Mouse (Mus musculus) 3T3-L1 (cell line): ENCODE data around the gene Rap1b.

Experiments
- DNase-seq: peaks from one replicate; pipeline ENCODE4 v3.0.0-alpha.2; 2015; ENCODE audit warnings: low read depth, low spot score

The Rap1b gene

DNA sequence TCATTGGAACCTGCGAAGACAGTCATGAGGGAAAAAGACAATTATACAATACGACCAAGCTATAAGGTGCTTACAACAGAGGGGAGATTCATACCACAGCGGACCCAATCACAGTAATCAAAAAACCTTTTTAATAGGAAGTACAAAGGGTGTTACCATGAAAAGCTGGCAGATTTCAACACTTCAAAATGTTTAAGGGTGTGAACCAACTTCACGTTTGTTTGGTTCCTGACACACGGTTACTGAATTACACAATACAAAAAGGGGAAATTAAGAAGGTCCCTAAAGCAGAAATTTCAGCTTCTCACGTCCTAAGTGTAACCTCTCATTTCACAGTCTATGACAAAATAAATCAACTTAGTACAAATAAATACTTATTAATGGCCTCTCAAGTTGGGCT is 27.2 kb downstream of the Rap1b start:
- DNase-seq, result no peak

DNA sequence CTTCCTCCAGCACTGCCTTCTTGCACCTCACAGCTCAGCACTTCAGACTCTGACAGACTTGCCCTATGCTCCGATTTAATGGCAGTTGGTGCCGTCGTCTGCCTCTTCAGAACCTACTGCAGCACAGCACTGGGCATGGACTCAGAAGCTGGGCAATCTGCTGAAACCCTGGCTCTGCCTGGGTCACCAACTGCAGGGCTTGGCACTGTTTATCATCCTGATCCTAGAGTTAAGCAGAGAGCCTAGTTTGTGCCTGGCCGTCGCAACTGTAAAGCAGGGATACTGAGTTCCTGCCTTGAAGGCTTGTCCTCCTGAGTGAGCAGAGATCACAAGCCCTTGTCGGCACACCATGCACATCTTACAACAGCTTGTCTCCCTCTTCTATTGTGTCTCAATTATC is 29.1 kb downstream of the Rap1b start:
- DNase-seq, result no peak

DNA sequence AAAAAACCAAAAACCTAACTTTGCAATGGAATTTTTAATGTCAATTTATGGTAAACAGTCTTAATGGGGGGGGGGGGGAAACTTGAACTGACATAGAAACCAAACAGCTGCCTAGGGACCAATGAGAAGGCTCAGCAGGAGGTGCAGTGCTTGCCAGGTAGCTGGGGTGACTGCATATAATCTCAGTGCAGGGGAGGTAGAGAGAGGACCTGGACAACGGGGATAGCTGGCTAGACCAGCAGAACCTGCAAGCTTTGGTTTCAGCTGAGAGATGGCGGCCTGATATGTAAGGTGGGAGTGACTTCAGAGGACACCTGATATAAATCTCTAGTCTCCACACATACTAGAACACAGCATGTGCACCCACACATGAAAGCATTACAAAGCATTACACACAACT is 33.3 kb downstream of the Rap1b start:
- no peak for DNase-seq

DNA sequence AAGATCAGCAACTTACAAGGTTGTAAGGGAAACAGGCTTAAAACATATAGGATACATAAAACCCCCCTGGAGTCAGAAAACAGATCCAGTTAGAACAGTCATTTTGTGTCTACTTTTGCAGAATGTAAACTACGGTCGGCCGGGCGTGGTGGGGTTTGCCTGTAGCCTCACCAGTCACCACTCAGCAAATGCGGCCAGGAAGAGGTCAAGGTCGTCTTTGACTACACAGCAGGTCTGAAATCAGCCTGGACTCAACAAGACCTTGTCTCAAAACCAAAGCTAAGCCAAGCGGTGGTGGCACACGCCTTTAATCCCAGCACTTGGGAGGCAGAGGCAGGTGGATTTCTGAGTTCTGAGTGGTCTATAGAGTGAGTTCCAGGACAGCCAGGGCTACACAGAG is 34.3 kb downstream of the Rap1b start:
- no peak for DNase-seq

DNA sequence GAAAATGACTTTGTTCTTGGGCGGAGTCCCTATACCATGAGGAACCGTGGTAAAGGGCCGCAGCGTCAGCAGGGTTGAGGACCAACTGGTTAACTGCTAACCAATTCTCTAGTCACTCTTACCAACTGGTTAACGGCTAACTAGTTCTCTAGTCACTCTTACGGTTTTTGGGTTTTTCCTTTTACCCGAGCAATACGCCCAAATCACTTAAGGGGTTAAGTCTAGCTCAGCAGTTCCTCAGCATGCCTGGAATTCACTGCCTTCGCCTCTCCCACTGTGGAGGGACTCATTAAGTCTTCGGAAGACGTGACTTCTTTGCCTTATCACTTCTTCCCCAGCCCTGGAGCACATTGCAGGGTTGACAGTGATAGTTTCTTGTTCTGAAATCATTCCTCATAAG is 35.3 kb downstream of the Rap1b start:
- no peak for DNase-seq

DNA sequence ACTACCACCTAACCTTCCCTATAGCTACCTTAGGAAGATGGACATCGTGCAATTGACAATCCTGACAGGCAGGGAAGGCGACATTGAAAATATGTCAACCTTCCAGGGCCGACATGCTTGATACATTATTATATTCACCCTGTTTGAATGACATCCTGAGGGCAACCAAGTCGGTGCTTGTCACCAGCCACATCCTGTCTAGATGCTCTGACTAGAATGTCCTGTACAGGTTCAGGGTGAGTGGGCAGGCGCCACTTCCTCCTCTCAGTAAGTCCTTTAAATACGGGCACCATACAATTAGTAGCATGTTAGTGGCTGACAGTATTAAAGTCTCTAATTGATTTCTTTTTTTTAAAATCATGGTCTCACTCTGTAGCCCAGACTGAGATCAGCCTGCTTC is 37.8 kb downstream of the Rap1b start:
- no peak for DNase-seq

DNA sequence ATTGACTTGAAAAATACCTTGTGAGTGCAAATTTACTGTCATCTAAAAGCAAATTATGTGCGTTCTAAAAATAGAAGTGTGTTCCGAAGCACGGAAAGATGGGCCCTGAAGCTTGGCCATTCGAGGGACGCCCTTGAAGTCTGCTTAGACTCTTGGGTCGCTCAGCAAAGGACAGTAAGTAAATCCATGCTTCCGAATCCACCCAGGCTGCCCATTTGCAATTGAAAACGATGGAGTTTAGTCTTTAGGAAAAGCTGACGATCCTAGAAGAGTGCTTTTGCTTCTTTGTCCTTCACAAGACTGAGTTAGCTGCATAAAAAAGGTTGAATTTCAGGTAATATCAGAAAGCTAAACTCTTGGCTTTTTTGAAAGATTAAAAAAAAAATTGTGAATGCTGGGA is 39.9 kb downstream of the Rap1b start:
- DNase-seq, result no peak

DNA sequence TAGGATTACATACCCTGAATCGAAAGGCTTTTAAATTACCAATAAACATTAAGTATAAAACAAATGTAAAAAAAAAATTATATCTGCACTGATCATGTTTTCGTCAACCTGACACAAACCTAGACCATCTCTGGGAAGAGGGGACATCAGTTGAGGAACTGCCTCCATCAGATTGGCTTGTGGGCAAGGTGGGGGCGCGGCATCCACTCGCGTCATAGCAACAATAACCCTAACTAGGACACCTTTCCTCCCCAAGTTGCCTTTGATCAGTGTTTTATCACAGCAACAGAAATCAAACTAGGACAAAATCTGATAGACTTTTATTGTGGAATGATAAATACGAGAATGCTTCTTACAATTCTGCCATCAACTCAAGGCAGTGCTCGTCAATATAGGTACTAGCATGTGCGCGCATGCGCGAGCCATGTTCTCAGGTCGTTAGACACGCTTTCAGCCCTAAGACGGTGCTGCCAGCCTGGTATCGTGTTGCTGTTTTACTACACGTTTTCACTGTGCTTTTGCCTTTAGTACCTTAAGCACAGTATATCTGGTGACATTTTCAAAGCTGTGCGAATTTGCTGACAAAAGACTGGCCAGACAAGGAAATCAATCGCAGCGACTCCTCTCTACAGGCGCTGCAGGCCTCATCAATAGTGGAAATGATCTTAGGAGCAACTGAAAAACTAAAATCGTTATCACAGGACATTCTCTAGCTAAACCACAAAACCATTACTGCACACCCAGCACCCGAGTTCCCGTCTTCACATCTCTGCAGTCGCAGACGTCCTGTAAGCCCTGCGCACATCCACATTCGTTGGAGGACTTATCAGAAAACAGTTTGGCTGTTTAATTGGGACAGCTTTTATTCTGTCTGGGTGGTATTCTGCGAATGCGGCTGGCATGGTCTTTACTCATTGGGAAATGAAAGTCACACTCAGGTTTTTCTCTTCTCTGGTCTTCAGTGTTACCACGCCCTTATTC is 41.7 kb downstream of the Rap1b start:
- DNase-seq, result no peak

DNA sequence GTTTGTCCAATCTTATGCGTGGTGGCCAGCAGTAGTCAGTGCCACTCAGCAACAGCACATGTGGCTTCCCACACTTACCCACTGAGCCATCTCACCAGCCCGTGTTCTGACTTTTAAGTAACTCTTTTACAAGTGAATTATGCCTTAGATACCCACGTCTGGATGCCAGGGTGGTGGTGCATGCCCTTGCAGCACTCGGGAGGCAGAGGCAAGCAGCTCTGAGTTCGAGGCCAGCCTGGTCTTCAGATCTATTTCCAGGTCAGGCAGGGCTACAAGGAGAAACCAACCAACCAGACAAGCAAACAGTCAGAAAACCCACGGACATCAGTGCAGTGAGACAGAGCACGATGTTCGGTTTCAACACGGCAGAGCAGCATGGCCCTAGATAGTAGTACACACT is 43.9 kb downstream of the Rap1b start:
- DNase-seq, result no peak

DNA sequence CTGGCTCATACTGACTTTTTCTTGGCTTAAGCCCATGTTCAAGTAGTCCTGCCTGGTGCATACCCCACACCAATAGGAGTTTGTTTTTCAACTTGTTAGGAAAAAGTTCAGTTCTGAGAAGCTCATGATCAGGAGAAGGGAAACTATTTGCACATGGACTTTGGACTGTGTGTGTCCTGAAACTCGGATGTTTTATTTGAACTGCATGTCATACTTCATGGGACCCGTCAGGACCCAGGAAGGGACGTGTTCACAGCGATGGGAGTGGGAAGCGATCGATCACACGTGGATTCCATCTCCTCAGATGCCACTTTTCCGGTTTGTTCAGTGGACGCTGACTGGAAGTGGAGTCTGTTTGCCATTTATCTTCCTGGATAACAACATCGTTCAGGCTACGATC is 46.0 kb downstream of the Rap1b start:
- DNase-seq, result no peak

DNA sequence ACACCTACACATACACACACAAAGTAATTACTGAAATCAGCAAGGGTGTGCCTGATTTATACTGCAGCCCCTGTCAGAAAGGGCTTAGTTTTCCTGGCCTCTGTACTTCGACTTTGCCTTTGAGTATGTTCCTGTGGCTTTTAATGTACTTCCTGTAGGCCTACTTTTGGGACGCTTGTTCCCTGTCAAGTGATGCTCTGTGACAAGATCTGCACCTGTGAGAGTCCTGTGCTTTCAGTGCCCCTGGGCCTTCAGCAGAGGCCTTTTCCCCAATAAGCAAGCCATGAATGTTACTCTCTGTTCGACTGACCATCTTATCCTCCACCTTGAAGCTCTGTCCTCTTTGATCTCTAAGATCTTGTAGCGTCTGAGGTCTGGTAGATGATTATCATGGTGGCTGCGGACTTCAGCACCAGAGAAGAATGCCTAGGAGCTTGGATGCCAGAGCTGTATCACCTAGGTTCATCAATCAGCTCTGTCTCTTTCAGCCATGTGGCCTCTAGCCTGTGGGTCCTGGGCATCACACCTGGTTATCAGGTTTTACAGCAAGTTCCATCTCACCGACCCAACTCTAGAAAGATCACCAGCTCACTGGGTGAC is 47.3 kb downstream of the Rap1b start:
- DNase-seq, result no peak

DNA sequence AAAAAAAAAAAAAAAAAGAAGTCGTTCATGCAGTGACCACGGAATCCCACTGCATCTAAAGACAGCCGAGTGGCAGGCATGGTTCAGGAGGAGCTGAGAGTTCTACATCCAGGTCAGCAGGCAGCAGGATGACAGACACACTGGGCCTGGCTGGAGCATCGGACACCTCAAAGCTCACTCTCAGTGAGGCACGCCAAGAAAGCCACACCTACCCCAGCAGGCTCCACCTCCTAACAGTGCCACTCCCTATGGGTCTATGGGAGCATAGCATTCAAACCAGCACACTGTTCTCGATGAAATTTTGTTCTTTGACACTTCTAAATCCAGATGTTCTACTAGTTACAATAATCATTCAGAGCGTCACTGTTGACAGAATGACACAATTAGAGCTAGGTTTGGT is 48.2 kb downstream of the Rap1b start:
- no peak for DNase-seq

DNA sequence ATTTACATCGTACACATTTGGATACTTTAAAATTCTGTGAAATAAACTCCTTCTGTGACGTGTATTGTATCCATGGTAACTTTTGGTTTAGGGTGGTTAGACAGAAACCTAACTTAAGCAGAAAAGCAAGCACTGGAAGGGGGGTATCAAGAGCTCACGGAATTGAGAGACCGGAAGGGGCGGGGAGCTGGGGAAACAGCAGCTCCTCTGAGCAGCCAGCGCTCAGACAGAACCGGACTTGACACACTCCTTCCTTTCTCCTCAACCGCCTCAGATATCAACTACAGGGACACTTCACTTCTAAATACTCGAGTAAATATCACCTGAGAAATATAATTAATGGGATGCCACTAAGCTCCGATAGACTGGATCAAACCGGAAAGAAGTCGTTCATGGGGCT is 48.7 kb downstream of the Rap1b start:
- DNase-seq, result no peak

DNA sequence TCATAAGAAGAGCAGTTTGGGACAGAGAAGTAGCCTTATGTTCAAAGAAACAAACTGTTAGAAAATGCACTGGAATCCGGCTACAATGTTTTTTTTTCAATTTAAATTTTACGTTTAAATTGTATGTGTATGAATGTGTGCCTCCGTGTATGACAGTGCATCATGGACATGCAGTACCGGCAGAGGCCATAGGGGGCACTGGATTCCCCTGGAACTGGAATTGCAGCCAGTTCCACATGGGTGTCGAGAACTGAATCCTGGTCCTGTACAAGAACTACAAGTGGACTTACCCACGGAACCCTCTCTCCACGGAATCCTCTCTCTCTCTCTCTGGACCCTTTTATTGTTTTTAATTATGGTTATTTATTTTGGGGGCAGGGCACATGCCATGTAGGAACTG is 49.7 kb downstream of the Rap1b start:
- DNase-seq, result peak; percentile 46

DNA sequence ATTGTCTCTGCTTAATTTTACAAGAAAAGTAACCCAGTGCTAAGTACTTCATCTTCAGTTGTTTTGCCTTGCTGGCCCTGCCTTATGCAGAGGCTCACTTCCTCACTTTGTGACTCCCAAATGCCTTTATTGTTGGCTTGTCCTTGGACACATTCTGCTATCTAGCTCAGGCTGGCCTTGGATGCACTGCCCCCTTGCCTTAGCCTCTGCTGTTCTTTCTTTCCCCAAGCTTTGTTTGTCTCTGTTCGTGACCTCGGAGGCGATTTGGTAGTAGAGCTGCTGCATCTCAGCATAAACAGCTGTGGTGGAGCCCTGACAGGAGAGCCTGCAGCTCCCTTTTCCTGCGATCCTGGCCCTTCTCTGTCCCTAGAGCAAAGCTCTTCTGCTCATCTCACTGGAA is 50.6 kb downstream of the Rap1b start:
- DNase-seq, result no peak

DNA sequence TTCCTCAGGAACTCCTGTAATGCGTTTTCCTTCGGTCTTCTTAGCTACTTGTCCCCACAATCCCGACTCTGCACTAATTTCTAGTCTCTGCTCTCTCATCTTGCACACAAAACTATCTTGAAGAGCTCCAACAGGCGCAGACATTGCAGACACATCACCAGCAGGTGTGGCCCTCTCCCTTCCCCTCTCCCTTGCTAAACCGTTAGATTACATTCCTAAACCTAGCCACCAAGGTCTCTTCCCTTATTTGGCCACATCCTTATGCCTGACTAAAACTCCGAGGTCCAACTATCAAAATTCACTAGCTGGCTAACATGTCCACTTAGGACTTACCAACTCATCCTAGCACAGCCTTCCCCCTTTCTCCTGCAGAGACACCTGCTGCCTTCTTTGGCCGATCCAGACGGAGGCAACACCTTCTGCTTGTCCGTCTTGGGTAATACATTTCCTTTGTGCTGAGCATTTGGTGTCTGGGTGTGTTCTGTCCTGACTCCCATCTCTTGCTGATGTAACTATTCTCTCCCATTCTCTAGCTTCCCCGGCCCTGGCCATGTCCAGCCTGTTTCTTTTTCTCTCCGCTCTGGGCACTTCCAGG is 52.3 kb downstream of the Rap1b start:
- DNase-seq, result peak; percentile 26

DNA sequence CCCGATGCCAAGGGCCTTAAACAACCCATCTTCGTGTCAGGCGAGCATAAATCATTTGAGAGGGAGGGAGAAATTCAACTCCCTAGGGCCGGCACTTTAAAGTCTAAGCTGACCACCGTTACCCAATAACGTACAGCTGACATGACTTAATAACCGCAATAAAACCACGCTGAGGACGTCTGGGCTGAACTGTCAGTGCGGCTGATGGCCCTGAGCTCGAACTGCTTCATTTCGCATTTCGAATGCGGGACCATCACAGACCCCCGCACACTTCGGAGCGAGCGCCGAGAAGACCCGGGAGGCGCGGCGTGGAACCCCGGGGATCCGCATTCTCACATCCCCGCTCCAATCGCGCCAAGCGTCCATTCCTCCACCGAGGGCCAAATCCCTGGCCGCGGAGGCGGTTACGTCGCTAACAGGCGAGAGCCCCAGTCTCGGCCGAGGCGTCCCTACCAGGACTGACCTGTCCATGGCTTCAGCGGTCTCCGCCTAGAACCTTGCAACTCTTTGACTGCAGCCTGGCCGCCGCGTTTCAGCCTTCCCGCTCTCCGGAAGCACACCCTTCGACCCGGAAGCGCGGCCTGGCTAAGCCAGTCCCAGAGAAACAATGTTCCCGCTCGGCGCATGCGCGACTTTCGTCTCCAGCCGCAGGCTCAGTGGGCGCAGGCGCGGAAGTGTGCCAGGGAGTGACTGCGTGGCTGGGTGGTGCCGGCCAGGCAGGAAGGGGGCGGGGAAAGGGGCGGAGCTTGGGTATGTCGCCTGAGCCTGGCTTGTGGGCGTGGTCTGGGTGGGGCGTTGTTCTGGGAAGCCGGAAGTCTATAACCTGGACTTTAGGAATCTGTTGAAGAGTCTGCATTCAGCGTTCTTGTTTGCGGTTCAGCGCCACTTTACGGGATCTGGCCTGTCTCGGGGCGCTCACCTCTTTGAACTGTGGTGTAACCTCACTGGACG is 53.4 kb downstream of the Rap1b start, which contains the start of gene Nup107:
Gene Nup107 (minus strand): TSS at position 565 of the 951 bp plus-strand sequence.
- peak; percentile 99 for DNase-seq

DNA sequence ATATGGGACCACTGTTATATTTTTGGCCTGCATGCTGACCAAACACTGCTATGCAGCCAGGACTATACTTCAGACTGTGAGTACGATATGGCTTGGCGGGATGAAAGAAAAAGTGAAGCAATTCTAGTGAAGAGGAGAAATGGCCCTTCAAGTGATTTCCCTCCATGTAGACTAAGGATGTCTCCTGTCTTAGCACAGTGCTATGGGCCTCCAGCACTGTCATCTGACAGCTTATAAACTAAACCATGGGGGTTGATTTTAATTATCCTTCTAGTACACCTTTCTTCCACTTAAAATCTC is 54.7 kb downstream of the Rap1b start:
- peak; percentile 93 for DNase-seq

DNA sequence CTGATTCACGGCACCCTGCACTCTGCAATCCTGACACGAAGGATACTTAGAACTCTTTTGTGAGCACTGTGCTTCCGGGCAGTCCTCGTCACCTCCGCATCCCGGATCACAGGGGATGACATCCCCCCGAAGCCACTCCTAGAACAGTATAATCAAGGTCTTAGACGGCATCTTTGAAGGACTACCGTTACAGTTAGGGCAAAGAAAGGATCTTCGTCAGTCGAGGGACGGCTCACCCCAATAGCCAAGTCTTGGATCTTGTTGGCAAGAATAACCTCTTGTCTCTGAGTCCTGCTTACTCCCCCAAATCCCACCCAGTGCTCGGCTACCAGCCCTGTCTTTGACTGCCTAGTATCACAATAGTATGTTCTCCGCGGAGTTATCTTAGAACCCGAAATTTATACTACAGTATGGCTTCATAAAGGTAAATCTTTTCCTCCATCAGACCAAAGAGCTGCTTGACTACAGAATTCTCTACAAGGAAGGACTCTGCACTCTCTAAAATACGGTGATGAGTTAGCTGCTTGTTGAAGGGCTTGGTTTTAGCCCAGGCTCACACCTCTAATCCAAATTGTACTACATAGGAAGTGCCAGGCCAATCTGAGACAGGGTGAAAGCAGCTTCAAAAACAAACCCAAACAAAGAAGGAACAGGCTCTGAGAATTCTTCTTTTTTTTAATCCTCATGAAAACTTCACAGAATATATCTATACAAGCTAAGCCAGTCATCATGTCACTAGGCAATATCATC is 55.2 kb downstream of the Rap1b start:
- peak; percentile 94 for DNase-seq

DNA sequence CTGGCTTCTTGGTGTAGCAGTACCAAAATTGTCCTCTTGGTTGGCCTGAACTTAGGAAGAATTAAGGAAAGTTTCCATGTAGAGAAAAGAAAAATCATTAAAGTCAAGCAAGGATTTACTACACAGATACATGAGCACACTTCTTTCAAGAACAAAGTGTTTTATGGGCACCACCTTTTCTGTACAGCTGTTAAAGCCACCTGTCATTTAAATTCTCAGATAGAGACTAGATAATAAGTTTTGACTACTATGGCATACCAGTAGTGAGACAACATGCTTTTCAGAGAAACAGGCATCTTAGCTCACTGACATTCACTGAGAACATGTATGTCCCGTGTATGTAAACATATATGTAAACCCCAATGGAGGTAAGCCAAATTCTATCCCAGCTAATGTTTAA is 55.8 kb downstream of the Rap1b start:
- DNase-seq, result peak; percentile 94

DNA sequence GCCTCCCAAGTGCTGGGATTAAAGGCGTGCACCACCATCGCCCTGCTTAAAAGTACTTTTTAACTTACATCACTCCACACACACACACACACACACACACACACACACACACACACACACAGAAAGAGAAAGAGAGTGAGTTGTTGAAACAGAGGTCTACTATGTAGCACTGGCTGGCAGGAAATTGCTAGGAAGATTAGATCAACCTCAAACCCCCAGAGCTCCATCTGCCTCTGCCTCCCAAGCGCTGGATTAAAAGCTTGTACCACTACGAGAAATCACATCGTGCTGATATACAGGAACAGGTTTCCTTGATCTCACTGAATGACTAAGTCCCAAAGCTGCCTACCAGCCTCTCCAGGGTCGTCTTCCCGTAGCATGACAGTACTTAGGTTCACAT is 61.2 kb downstream of the Rap1b start:
- DNase-seq, result no peak
